Mouse (Mus musculus): ENCODE measurements around the gene H3f3a. TPM values are rescaled to one million over a fixed set of nuclear protein-coding genes. Genes with fewer than 3 reads are reported as not detected.
A peak's percentile ranks its signal among the peaks of the same experiment; 100 is the strongest.

The H3f3a gene
- polyA plus RNA-seq, 1 experiment: 361 TPM

- TF ChIP-seq CTCF (IDR thresholded peaks at IDR 0.05; ENCODE audit: extremely low read depth, insufficient read depth, insufficient read length, insufficient replicate concordance) (peak; percentile 28; the same call in 1 of the 2 replicates), POLR2A (IDR thresholded peaks at IDR 0.05; ENCODE audit: low read depth, low read length) (peak; percentile 63)
- no peaks in the 10 kb centered on the region for H3K27me3 ChIP-seq (ENCODE audit: control insufficient read depth, insufficient read depth, low read length)
- DNase-seq (ENCODE audit: low read depth in 1 of 2, low spot score in 2 of 2): peak in 1 of 2 experiments; percentile 71
- peak overlapping the region; percentile 81 for H3K27ac ChIP-seq (ENCODE audit: insufficient read depth, low read length)
- peaks cover 3% of the 10 kb centered on the region; the same call in 1 of the 2 replicates for H3K4me1 ChIP-seq (ENCODE audit: control insufficient read depth, insufficient read depth, insufficient read length)
- peak overlapping the region; percentile 63 for H3K4me3 ChIP-seq (ENCODE audit: extremely low read depth, insufficient read depth, insufficient read length)
- H3K36me3 ChIP-seq (ENCODE audit: control insufficient read depth, insufficient read depth, low read length): no peaks in the 10 kb centered on the region
- under 1% methylated on average over 56 of the region's 56 CpGs for WGBS
These were observed 35.9 kb downstream of the H3f3a start for GRCm38 (mm10) chr1:180777660-180778402.

GRCm38 (mm10) chr1:180777289-180777659 lies 36.5 kb downstream of the H3f3a start:
- TF ChIP-seq CTCF (IDR thresholded peaks at IDR 0.05; ENCODE audit: extremely low read depth, insufficient read depth, insufficient read length, insufficient replicate concordance) (no peak), POLR2A (IDR thresholded peaks at IDR 0.05; ENCODE audit: low read depth, low read length) (no peak)
- no peak for DNase-seq (ENCODE audit: low read depth in 1 of 2, low spot score in 2 of 2)
- Histone ChIP-seq H3K27me3 (ENCODE audit: control insufficient read depth, insufficient read depth, low read length) (no peaks in the 10 kb centered on the region), H3K36me3 (ENCODE audit: control insufficient read depth, insufficient read depth, low read length) (no peaks in the 10 kb centered on the region), H3K4me3 (ENCODE audit: extremely low read depth, insufficient read depth, insufficient read length) (peak overlapping the region; percentile 63), H3K4me1 (ENCODE audit: control insufficient read depth, insufficient read depth, insufficient read length) (peaks cover 3% of the 10 kb centered on the region; the same call in 1 of the 2 replicates), H3K27ac (ENCODE audit: insufficient read depth, low read length) (peak overlapping the region; percentile 81)
- WGBS: 5% methylated on average over 10 of the region's 10 CpGs

DNA sequence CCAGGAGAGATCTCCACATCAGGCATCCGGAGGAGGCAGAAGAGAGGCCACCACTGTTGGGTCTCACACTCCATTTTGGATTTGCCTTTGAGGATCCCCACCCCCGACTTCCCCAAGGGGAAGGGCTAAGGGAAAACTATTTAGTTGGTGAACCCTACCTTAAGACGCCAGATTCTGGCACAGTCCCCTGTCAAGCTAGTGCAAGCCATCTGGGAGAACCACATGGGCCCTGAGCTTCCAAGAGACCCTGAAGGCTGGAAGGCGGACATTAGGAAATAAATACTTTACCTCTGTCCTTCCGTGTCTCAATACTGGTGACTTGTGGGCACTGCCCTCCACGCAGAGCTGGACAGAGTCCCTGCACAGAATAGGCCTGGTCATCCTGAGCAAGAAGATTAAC lies 37.2 kb downstream of the H3f3a start:
- Histone ChIP-seq H3K27ac (ENCODE audit: insufficient read depth, low read length) (no peak overlapping the region), H3K4me3 (ENCODE audit: extremely low read depth, insufficient read depth, insufficient read length) (no peak overlapping the region), H3K4me1 (ENCODE audit: control insufficient read depth, insufficient read depth, insufficient read length) (peaks cover 9% of the 10 kb centered on the region; the same call in 1 of the 2 replicates), H3K36me3 (ENCODE audit: control insufficient read depth, insufficient read depth, low read length) (no peaks in the 10 kb centered on the region), H3K27me3 (ENCODE audit: control insufficient read depth, insufficient read depth, low read length) (no peaks in the 10 kb centered on the region)
- TF ChIP-seq CTCF (IDR thresholded peaks at IDR 0.05; ENCODE audit: extremely low read depth, insufficient read depth, insufficient read length, insufficient replicate concordance) (no peak), POLR2A (IDR thresholded peaks at IDR 0.05; ENCODE audit: low read depth, low read length) (no peak)
- WGBS: 83% methylated on average over 6 of the region's 6 CpGs
- no peak for DNase-seq (ENCODE audit: low read depth in 1 of 2, low spot score in 2 of 2)

- WGBS: 67% methylated on average over 6 of the region's 6 CpGs
These were observed 37.8 kb downstream of the H3f3a start for GRCm38 (mm10) chr1:180775849-180776493.

DNA sequence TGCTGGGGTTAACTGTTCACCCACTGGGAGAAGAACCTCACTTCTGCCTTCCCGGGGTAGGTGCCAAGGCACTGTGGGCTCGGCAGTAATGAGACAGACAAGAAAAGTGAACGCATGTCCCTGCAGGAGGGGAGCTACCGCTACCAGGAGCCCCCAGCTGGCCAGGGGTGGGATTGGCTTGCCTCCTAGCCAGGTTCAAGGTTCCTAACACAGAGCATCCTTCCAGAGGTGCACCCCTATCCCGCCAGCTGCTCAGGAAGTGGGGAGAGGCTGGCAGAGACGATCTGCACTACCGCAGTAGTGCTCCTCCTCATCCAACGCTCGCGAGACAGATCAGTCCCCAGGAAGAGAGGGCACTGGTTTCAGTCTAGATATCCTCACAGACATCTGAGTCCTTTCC lies 38.4 kb downstream of the H3f3a start:
- 53% methylated on average over 10 of the region's 10 CpGs for WGBS
- no peak overlapping the region for H3K27ac ChIP-seq (ENCODE audit: insufficient read depth, low read length)
- TF ChIP-seq CTCF (IDR thresholded peaks at IDR 0.05; ENCODE audit: extremely low read depth, insufficient read depth, insufficient read length, insufficient replicate concordance): no peak
- TF ChIP-seq POLR2A (IDR thresholded peaks at IDR 0.05; ENCODE audit: low read depth, low read length): no peak
- H3K36me3 ChIP-seq (ENCODE audit: control insufficient read depth, insufficient read depth, low read length): no peaks in the 10 kb centered on the region
- no peak overlapping the region for H3K4me3 ChIP-seq (ENCODE audit: extremely low read depth, insufficient read depth, insufficient read length)
- peaks cover 13% of the 10 kb centered on the region; the same call in 1 of the 2 replicates for H3K4me1 ChIP-seq (ENCODE audit: control insufficient read depth, insufficient read depth, insufficient read length)
- H3K27me3 ChIP-seq (ENCODE audit: control insufficient read depth, insufficient read depth, low read length): no peaks in the 10 kb centered on the region
- no peak for DNase-seq (ENCODE audit: low read depth in 1 of 2, low spot score in 2 of 2)

More at GRCm38 (mm10) chr1:180775849-180776493, 37.8 kb downstream of the H3f3a start:
- H3K27me3 ChIP-seq (ENCODE audit: control insufficient read depth, insufficient read depth, low read length): no peaks in the 10 kb centered on the region
- no peaks in the 10 kb centered on the region for H3K36me3 ChIP-seq (ENCODE audit: control insufficient read depth, insufficient read depth, low read length)
- peaks cover 13% of the 10 kb centered on the region; the same call in 1 of the 2 replicates for H3K4me1 ChIP-seq (ENCODE audit: control insufficient read depth, insufficient read depth, insufficient read length)
- DNase-seq (ENCODE audit: low read depth in 1 of 2, low spot score in 2 of 2): no peak
- H3K27ac ChIP-seq (ENCODE audit: insufficient read depth, low read length): no peak overlapping the region
- no peak for TF ChIP-seq POLR2A (IDR thresholded peaks at IDR 0.05; ENCODE audit: low read depth, low read length)
- TF ChIP-seq CTCF (IDR thresholded peaks at IDR 0.05; ENCODE audit: extremely low read depth, insufficient read depth, insufficient read length, insufficient replicate concordance): no peak
- no peak overlapping the region for H3K4me3 ChIP-seq (ENCODE audit: extremely low read depth, insufficient read depth, insufficient read length)

DNA sequence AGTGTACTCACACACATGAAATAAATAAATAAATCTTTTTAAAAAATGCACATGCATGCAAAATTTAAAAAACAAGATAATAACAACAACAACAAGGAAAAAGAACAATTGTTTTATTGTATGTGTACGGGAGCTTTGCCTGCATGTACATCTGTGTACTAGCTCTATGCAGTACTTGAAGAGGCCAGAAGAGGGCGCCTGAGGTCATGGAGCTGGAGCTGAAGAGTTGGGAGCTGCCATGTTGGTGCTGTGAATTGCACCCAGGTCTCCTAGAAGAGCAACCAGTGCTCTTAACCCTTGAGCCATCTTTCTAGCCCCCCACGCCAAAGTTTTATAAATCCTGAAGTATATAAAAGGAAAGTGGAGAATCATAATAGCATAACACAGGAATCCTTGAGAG lies 39.1 kb downstream of the H3f3a start:
- Histone ChIP-seq H3K4me1 (ENCODE audit: control insufficient read depth, insufficient read depth, insufficient read length) (peaks cover 13% of the 10 kb centered on the region; the same call in 1 of the 2 replicates), H3K27ac (ENCODE audit: insufficient read depth, low read length) (no peak overlapping the region), H3K36me3 (ENCODE audit: control insufficient read depth, insufficient read depth, low read length) (no peaks in the 10 kb centered on the region), H3K4me3 (ENCODE audit: extremely low read depth, insufficient read depth, insufficient read length) (no peak overlapping the region), H3K27me3 (ENCODE audit: control insufficient read depth, insufficient read depth, low read length) (no peaks in the 10 kb centered on the region)
- 70% methylated on average over 3 of the region's 3 CpGs for WGBS
- TF ChIP-seq POLR2A (IDR thresholded peaks at IDR 0.05; ENCODE audit: low read depth, low read length) (no peak), CTCF (IDR thresholded peaks at IDR 0.05; ENCODE audit: extremely low read depth, insufficient read depth, insufficient read length, insufficient replicate concordance) (peak; percentile 35; the same call in 1 of the 2 replicates)
- peak in 1 of 2 experiments; percentile 32 for DNase-seq (ENCODE audit: low read depth in 1 of 2, low spot score in 2 of 2)

All from spleen, adult 2 months (tissue).